Mouse (Mus musculus) brain, adult 10 weeks (tissue): ENCODE data around the gene Idi2. TPM values are rescaled to one million over a fixed set of nuclear protein-coding genes. Genes with fewer than 3 reads are reported as not detected.

ENCODE experiments used
- polyA plus RNA-seq: library from polyadenylated mRNA; stranded (reverse); fragments of 350-450 nt; fragmentation: Illumina TruSeq; extraction: RNeasy Lipid Tissue Mini Kit (QIAGEN cat#74804); gene quantifications from one replicate; pipeline ENCODE4 v1.2.3, GENCODE M21; 2015; ENCODE audit warnings: low read depth, low replicate concordance

The Idi2 gene
- not detected for polyA plus RNA-seq

DNA sequence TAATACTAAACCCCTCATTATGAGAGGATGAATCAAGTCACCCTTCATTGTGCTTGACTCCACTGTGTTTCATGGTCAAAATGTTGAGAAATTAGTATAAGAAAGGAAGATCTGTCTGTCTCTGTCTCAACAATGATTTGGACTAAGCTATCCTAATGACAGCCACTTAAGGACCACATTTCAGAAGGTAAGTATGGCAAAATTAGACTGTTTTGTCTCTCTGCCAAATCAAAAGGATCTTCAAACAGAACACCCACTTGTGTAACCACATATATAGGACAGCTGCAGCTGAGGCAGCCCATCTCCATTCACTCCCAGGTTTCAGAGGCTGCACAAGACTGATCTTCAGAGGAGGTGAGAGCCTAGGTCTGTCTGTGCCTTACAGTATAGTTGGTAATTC lies at the start of gene Idi2:
Gene Idi2 (plus strand): TSS at position 301 of the 400 bp plus-strand sequence.

GRCm38 (mm10) chr13:8948131-8948530 lies 4.5 kb upstream of the Idi2 start, which contains the start of gene Gm9745:
Gene Gm9745 (minus strand): TSS chr13:8948231.

GRCm38 (mm10) chr13:8995990-8996786 lies 43.5 kb downstream of the Idi2 start, which contains the start of gene Gtpbp4:
Gene Gtpbp4 (minus strand): TSS chr13:8996083.

Other genes with a start within 250 kb of the Idi2 start
- 71.1 TPM for gene Wdr37, start 81.0 kb upstream of the Idi2 start, polyA plus RNA-seq
- gene Idi1, start 67.4 kb upstream of the Idi2 start, polyA plus RNA-seq = 60.9 TPM
- not detected for gene Gm9745, start 4.6 kb upstream of the Idi2 start, polyA plus RNA-seq
- 32.4 TPM for gene Gtpbp4, start 43.2 kb downstream of the Idi2 start, polyA plus RNA-seq
- 35.7 TPM for gene Larp4b, start 141.0 kb downstream of the Idi2 start, polyA plus RNA-seq